Mouse (Mus musculus): ENCODE results near the gene Nfia.

The Nfia gene

DNA sequence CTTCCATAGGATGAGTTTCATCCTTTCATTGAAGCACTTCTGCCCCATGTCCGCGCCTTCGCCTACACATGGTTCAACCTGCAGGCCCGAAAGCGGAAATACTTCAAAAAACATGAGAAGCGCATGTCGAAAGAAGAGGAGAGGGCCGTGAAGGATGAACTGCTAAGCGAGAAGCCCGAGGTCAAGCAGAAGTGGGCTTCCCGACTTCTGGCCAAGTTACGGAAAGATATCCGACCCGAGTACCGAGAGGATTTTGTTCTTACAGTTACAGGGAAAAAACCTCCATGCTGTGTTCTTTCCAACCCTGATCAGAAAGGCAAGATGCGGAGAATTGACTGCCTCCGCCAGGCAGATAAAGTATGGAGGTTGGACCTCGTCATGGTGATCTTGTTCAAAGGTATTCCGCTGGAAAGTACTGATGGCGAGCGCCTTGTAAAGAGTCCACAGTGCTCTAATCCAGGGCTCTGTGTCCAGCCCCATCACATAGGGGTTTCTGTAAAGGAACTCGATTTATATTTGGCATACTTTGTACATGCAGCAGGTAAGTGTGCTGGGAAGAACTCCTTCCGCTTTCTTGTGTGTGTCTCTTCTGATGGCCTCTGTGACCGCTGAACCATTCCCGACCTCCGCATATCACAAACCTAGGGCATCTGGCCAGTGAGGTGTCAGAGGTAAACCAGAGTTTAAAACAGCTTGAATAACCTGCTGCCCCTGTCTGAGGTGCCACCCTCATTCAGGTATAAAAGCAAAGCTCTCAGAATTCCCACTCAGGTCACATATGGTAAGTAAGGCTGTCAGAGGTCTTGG is 10.7 kb downstream of the Nfia start:
- DNase-seq (ENCODE audit: low read depth, low spot score), result no peak

GRCm38 (mm10) chr4:97784236-97784635 is 11.7 kb downstream of the Nfia start:
- DNase-seq (ENCODE audit: low read depth, low spot score), result no peak

DNA sequence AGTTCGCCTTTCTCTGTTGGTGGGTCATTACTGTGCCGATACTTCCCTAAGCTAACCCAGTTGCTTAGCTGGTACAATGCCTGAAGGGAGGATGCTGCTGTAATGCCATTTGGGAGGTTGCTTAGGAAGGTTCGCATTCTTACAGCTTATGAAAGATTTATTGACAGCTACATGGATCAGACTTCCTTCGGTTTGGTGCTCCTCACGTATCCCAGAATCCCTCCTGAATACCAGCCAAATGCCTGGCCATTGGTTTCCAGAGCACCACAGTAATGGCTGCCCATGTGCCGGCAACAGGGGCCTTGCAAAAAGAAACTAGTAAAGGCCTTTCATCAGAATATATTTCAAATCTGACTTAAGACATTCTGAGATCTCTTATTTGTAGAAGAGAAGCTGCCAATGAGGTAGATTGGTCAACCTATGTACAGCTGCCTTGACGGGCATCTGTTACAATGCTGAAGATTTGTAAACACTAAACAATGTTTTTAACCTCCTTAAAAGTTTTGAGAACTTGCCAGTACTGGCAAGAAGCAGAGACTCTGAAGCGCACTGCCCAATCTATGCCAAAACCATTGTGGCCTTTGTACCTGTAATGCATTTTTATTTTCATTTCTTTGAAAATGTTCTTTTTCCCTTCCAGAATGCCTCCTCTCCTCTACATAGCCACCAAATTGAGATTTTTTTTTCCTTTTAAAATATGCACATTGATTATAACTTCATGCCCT is 13.2 kb downstream of the Nfia start:
- DNase-seq (ENCODE audit: low read depth, low spot score), result no peak

GRCm38 (mm10) chr4:97786571-97786970 is 14.0 kb downstream of the Nfia start:
- no peak for DNase-seq (ENCODE audit: low read depth, low spot score)

GRCm38 (mm10) chr4:97787515-97787914 is 15.0 kb downstream of the Nfia start:
- DNase-seq (ENCODE audit: low read depth, low spot score), result no peak

DNA sequence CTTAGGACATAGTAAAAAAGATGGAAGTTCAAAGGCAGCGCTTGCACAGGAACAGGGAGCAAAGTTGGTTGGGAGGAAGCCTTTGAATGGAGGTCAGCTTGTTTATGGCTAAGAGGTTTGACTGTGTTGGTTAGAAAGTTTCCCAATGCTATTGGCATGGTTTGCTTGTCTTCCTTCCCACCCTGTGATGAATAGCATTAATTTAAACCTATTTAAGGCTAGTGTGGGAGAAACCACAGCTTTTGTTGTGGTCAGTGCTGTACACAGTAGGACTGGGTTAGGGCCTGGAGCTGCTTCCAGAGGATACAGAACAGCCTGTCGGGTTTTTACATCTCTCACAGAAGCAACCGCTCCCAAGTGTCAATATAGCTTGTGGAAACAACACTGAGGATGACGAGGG is 16.0 kb downstream of the Nfia start:
- DNase-seq (ENCODE audit: low read depth, low spot score), result no peak

GRCm38 (mm10) chr4:97793931-97794330 is 21.4 kb downstream of the Nfia start:
- no peak for DNase-seq (ENCODE audit: low read depth, low spot score)

DNA sequence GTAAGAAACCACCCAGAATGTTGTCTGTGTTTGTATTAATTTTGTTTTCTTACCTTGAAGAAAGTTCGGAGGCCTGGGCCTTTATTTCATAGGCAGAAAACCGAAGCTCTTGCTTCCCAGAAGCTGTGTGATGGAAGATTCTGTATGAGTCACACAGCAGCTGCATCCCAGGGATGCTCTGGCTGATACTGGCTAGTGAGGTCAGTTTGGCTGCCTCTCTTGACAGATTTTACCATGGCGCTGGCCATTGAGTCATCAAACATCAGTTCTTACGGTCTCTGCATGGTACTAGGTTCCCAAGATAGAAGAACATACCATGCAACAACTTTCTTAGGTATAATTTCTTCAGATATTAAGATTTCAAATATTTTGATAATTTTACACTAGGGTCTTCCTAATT is 22.3 kb downstream of the Nfia start:
- no peak for DNase-seq (ENCODE audit: low read depth, low spot score)

GRCm38 (mm10) chr4:97795957-97796356 is 23.4 kb downstream of the Nfia start:
- DNase-seq (ENCODE audit: low read depth, low spot score), result no peak

- DNase-seq (ENCODE audit: low read depth, low spot score), result no peak
Measured at GRCm38 (mm10) chr4:97796505-97796904, 24.0 kb downstream of the Nfia start.

GRCm38 (mm10) chr4:97803791-97804190 is 31.3 kb downstream of the Nfia start:
- no peak for DNase-seq (ENCODE audit: low read depth, low spot score)

DNA sequence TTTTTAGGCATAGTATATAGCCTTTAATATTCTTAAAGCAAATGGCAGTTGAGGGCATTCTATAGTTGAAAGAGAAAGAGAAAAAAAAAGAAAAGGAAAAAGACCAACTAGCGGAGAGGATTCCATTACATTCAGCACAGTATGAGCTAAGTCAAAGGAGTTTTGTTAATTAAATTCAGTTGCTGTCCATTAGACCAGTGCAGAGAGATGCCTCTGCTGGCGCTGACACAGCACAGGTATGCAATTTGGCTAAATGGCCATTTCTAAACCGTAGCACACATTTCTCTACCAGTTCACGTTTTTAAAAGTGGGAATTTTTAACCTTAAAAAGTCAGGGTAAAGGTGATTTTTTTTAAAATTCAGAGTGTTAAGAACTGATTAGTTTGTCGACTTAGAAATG is 32.1 kb downstream of the Nfia start:
- no peak for DNase-seq (ENCODE audit: low read depth, low spot score)

- DNase-seq (ENCODE audit: low read depth, low spot score), result no peak
Measured at GRCm38 (mm10) chr4:97805255-97805654, 32.7 kb downstream of the Nfia start.

- no peak for DNase-seq (ENCODE audit: low read depth, low spot score)
Measured at GRCm38 (mm10) chr4:97805896-97806808, 33.6 kb downstream of the Nfia start.

GRCm38 (mm10) chr4:97806924-97807323 is 34.4 kb downstream of the Nfia start:
- no peak for DNase-seq (ENCODE audit: low read depth, low spot score)

DNA sequence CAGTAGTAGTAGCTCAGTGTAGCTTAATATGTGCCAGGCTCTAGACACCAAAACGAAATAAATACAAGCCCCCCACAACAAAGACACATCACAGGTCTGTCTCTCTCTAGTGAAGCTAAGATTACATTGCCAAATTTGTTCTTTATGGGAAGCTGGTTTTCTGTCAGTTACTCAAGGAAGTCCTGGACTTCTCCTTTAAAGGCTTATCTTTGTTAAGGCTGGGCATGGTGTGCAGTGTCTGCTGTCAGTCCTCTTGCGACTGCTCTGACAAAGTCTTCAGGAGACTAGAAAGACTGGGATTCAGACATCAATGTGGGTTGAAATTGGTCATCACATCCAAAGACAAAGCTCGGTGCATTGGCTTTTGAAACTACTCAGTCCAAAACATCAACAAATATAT is 36.4 kb downstream of the Nfia start:
- DNase-seq (ENCODE audit: low read depth, low spot score), result no peak

- no peak for DNase-seq (ENCODE audit: low read depth, low spot score)
Measured at GRCm38 (mm10) chr4:97809582-97810295, 37.2 kb downstream of the Nfia start.

DNA sequence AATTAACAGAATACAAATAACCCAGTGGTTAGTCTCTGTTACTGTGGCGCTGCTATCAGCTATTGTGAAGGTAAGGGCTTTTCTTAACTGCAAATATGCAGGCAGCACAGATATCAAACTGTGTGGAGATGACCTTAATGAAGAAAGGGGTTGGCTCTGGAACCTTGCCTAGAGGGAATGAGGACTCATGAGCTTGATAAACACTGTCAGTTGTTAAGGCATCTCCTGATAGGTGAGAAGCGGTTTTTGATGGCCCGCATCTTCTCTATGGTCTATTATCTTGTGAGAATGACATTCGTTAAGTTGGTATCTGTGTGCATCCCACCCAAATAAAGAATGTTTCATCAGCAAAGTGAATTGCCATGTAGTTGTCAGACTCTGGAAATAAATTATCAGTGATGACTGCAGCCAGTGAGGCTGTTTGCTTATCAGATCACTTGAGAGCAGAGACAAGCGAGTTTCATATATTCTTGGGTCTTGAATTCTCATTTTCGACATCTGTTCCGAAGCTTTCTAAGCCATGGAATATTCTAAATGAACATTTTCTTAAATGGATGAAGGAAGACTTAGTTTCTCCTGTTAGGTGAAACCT is 37.9 kb downstream of the Nfia start:
- no peak for DNase-seq (ENCODE audit: low read depth, low spot score)

- DNase-seq (ENCODE audit: low read depth, low spot score), result no peak
Measured at GRCm38 (mm10) chr4:97813035-97813434, 40.5 kb downstream of the Nfia start.

DNA sequence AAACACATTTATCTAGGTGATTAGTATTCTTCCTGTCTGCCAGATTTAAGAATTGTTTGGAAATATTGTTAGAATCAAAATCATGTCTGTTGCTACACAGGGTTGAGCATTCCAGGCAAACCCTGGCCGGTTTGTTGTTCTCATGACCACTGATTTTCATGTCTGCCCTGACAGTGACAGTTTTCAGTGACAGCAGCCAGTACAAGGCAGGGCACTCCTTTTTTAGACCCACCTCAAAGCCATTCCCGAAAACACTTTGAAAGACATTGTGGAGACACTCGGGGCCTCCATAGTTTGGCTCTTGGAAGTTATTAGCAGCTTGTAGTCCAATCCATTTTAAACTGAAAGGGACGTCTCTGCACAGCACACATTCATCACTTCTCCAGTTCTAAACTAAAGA is 41.5 kb downstream of the Nfia start:
- DNase-seq (ENCODE audit: low read depth, low spot score), result no peak

GRCm38 (mm10) chr4:97814515-97814914 is 42.0 kb downstream of the Nfia start:
- DNase-seq (ENCODE audit: low read depth, low spot score), result no peak
